Mouse (Mus musculus) ES-E14 (cell line): ENCODE measurements around the gene Myl7. TPM values are rescaled to one million over a fixed set of nuclear protein-coding genes. Genes with fewer than 3 reads are reported as not detected.

ENCODE experiments used
- DNase-seq: peaks from one replicate; pipeline ENCODE4 v3.0.0-alpha.2; 2013; ENCODE audit warnings: low read depth, low spot score
- H3K27ac ChIP-seq: 2 replicates; pipeline ENCODE4 v1.5.1; 2012; ENCODE audit warnings: low read depth, mild to moderate bottlenecking, low read length, moderate library complexity, mixed read lengths; ENCODE audit not compliant: poor library complexity, insufficient read depth, severe bottlenecking
- H3K36me3 ChIP-seq: 2 replicates; pipeline ENCODE4 v1.6.1; 2012; ENCODE audit warnings: mild to moderate bottlenecking, low read length, moderate library complexity, mixed read lengths; ENCODE audit not compliant: control insufficient read depth, poor library complexity, insufficient read depth, severe bottlenecking
- H3K4me1 ChIP-seq, 2 experiments: fragments of 150-350 bp in 1 of 2; sonication (generic) in 1 of 2; 2 replicates each; pipeline ENCODE4 v1.6.1; 2012; ENCODE audit warnings: low read length in 2 of 2, mild to moderate bottlenecking in 1 of 2, mixed read lengths in 1 of 2; ENCODE audit not compliant: control insufficient read depth in 2 of 2, insufficient read depth in 2 of 2, poor library complexity in 1 of 2
- H3K4me3 ChIP-seq, 2 experiments: fragments of 150-350 bp in 1 of 2; sonication (generic) in 1 of 2; 2 replicates each; pipeline ENCODE4 v1.5.1; 2012; ENCODE audit warnings: low read length in 2 of 2, low read depth in 1 of 2, mild to moderate bottlenecking in 1 of 2, mixed read lengths in 1 of 2; ENCODE audit not compliant: insufficient read depth in 1 of 2, poor library complexity in 1 of 2, severe bottlenecking in 1 of 2
- H3K9ac ChIP-seq: 2 replicates; pipeline ENCODE4 v1.6.1; 2012; ENCODE audit warnings: low read depth, mild to moderate bottlenecking, low read length, mixed read lengths; ENCODE audit not compliant: poor library complexity, insufficient read depth, severe bottlenecking
- H3K9me3 ChIP-seq: fragments of 150-350 bp; sonication (generic); 2 replicates; pipeline ENCODE4 v1.6.1; 2012; ENCODE audit warnings: low read depth, mild to moderate bottlenecking, low read length; ENCODE audit not compliant: control insufficient read depth, insufficient read depth
- CHD2 ChIP-seq: IDR thresholded peaks from 2 replicates; pipeline ENCODE4 v1.6.1; 2014; ENCODE audit warnings: mild to moderate bottlenecking, low read depth, low read length, inconsistent platforms
- HCFC1 ChIP-seq: IDR thresholded peaks from 2 replicates; pipeline ENCODE4 v1.6.1; 2012; ENCODE audit warnings: low read length, inconsistent platforms, borderline replicate concordance; ENCODE audit not compliant: insufficient read depth
- MAFK ChIP-seq: IDR thresholded peaks from 2 replicates; pipeline ENCODE4 v1.6.1; 2014; ENCODE audit warnings: mild to moderate bottlenecking, low read depth, low read length, inconsistent platforms; ENCODE audit not compliant: insufficient read depth
- ZC3H11A ChIP-seq: IDR thresholded peaks from 2 replicates; pipeline ENCODE4 v1.6.1; 2012; ENCODE audit warnings: low read depth, mild to moderate bottlenecking, inconsistent platforms, low read length, borderline replicate concordance
- ZNF384 ChIP-seq: IDR thresholded peaks from 2 replicates; pipeline ENCODE4 v1.6.1; 2012; ENCODE audit warnings: low read depth, low read length, inconsistent platforms
- in situ Hi-C, 2 experiments: fragments of 600-800 bp; cut with MboI; formaldehyde crosslinking; loops; one replicate each; pipeline ENCODE4 v1.15.1; 2025; ENCODE audit warnings: low sequenced_read_pairs in 2 of 2, inconsistent platforms in 1 of 2; ENCODE audit not compliant: unreplicated experiment in 2 of 2
- total RNA-seq: library from RNA; depleted of rRNA; stranded (reverse); fragments of 300-350 nt; gene quantifications from 2 replicates; pipeline ENCODE4 v1.2.3, GENCODE M21; 2012

Myl7 gene
- total RNA-seq, 1 experiment, result 10.4 TPM

GRCm38 (mm10) chr11:5861678-5862393 lies 36.7 kb downstream of the Myl7 start, which contains the start of gene Aebp1:
Gene Aebp1 (plus strand): TSS chr11:5861947.
- no peaks in the 10 kb centered on the region for H3K4me1 ChIP-seq
- peak within 1 kb of the TSS; percentile 63 to 67 for H3K4me3 ChIP-seq
- H3K27ac ChIP-seq, result no peak within 1 kb of the TSS
- DNase-seq, result no peak
- TF ChIP-seq CHD2 (no peak), MAFK (no peak), HCFC1 (no peak), ZNF384 (no peak), ZC3H11A (no peak)
- H3K9ac ChIP-seq, result peak within 1 kb of the TSS; percentile 52
- no peaks in the 10 kb centered on the region; the same call in 1 of the 2 replicates for H3K9me3 ChIP-seq
- in situ Hi-C loops, result no loop called here
- no peaks in the 10 kb centered on the region for H3K36me3 ChIP-seq

- DNase-seq, result no peak
- in situ Hi-C loops, result no loop called here
- TF ChIP-seq HCFC1, result no peak
- TF ChIP-seq ZC3H11A, result no peak
- TF ChIP-seq MAFK, result no peak
- TF ChIP-seq CHD2, result no peak
- TF ChIP-seq ZNF384, result no peak
- no peak overlapping the region for H3K4me3 ChIP-seq
- H3K27ac ChIP-seq, result no peak overlapping the region
- no peaks in the 10 kb centered on the region for H3K36me3 ChIP-seq
- H3K9me3 ChIP-seq, result no peaks in the 10 kb centered on the region; the same call in 1 of the 2 replicates
- no peak overlapping the region for H3K9ac ChIP-seq
- peaks cover 0 to 3% of the 10 kb centered on the region in 2 experiments; a peak in 1 of 4 replicates for H3K4me1 ChIP-seq
Observed at GRCm38 (mm10) chr11:5860639-5861038, 37.9 kb downstream of the Myl7 start.

DNA sequence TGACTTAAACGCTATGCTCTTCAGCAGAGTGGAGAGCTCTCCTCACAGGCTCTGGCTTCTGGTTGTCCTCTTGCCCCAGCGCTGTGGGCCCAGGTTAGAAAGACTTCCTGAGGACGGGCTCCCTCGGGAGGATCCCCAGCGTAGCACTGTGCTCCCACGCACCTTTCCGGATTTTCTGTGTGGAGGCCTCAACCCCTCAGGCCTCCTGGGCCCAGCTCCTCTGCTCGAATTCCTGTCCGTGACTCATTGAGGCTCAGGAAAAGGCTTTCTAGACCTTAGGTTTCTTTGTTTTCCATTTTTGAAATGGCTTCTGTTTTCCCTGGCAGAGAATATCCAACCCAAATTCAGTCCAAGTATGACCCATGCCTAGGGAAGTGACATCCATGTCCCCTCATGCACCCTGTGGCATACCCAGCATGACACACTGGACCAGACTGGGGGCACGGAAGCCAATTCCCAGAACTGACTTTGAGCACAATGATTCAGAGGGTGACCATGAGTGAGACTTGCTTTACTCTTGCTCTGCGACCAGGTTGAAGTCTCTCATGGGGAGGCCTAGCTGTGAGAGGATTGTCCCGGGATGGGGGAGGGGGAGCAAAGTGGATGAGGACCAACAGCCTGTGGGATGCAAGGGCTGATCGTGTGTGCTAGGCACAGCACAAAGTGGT lies 38.6 kb downstream of the Myl7 start:
- no peak overlapping the region for H3K27ac ChIP-seq
- H3K4me1 ChIP-seq, result peaks cover 0 to 4% of the 10 kb centered on the region in 2 experiments; a peak in 1 of 4 replicates
- no peak overlapping the region for H3K9ac ChIP-seq
- in situ Hi-C loops, result no loop called here
- H3K36me3 ChIP-seq, result no peaks in the 10 kb centered on the region
- DNase-seq, result no peak
- no peaks in the 10 kb centered on the region; the same call in 1 of the 2 replicates for H3K9me3 ChIP-seq
- no peak overlapping the region for H3K4me3 ChIP-seq
- no peak for TF ChIP-seq CHD2
- no peak for TF ChIP-seq ZNF384
- TF ChIP-seq MAFK, result no peak
- no peak for TF ChIP-seq HCFC1
- TF ChIP-seq ZC3H11A, result no peak

- in situ Hi-C loops, result no loop called here
- no peaks in the 10 kb centered on the region; the same call in 1 of the 2 replicates for H3K9me3 ChIP-seq
- H3K4me1 ChIP-seq, result peaks cover 0 to 4% of the 10 kb centered on the region in 2 experiments; a peak in 1 of 4 replicates
- H3K4me3 ChIP-seq, result no peak overlapping the region
- DNase-seq, result peak; percentile 50
- TF ChIP-seq CHD2 (no peak), ZC3H11A (peak; percentile 29; the same call in 1 of the 2 replicates), MAFK (no peak), HCFC1 (no peak)
- no peak overlapping the region for H3K27ac ChIP-seq
- H3K36me3 ChIP-seq, result no peaks in the 10 kb centered on the region
- H3K9ac ChIP-seq, result no peak overlapping the region
Observed at GRCm38 (mm10) chr11:5858723-5859122, 39.9 kb downstream of the Myl7 start.
